Mouse (Mus musculus) limb, embryonic 14.5 days (tissue): ENCODE results near the gene Ccdc28a. TPM values are rescaled to one million over a fixed set of nuclear protein-coding genes. Genes with fewer than 3 reads are reported as not detected.
A peak's percentile ranks its signal among the peaks of the same experiment; 100 is the strongest.

Source experiments
- ATAC-seq: fragments of 200-750 bp; cut with Nextera tagmentation; 2 replicates; pipeline ENCODE4 v1.8.0; 2017; ENCODE audit warnings: low read depth, moderate number of reproducible peaks, moderate TSS enrichment; ENCODE audit not compliant: low FRiP score
- DNase-seq: peaks from one replicate; pipeline ENCODE4 v3.0.0-alpha.2; 2015; ENCODE audit warnings: low spot score
- H3K27ac ChIP-seq: fragments of 300-500 bp; sonication (generic); replicated peaks from 2 replicates; pipeline ENCODE4 v1.5.1; 2014; ENCODE audit warnings: low read depth, mild to moderate bottlenecking, low read length, moderate library complexity, mixed read lengths
- H3K27me3 ChIP-seq: fragments of 300-500 bp; sonication (generic); 2 replicates; pipeline ENCODE4 v1.6.1; 2014; ENCODE audit warnings: low read length, mixed read lengths; ENCODE audit not compliant: control insufficient read depth, insufficient read depth
- H3K36me3 ChIP-seq: fragments of 300-500 bp; sonication (generic); 2 replicates; pipeline ENCODE4 v1.6.1; 2014; ENCODE audit warnings: mild to moderate bottlenecking, low read length, moderate library complexity, mixed read lengths; ENCODE audit not compliant: control insufficient read depth, insufficient read depth
- H3K4me1 ChIP-seq: fragments of 300-500 bp; sonication (generic); 2 replicates; pipeline ENCODE4 v1.6.1; 2014; ENCODE audit warnings: antibody characterized with exemption, low read length, mixed read lengths; ENCODE audit not compliant: control insufficient read depth, insufficient read depth
- H3K4me2 ChIP-seq: fragments of 300-500 bp; sonication (generic); replicated peaks from 2 replicates; pipeline ENCODE4 v1.6.1; 2014; ENCODE audit warnings: low read depth, mild to moderate bottlenecking, low read length, moderate library complexity; ENCODE audit not compliant: severe bottlenecking
- H3K4me3 ChIP-seq: fragments of 300-500 bp; sonication (generic); replicated peaks from 2 replicates; pipeline ENCODE4 v1.5.1; 2014; ENCODE audit warnings: low read length
- H3K9ac ChIP-seq: fragments of 300-500 bp; sonication (generic); 2 replicates; pipeline ENCODE4 v1.6.1; 2014; ENCODE audit warnings: mild to moderate bottlenecking, low read depth, low read length, moderate library complexity; ENCODE audit not compliant: severe bottlenecking
- H3K9me3 ChIP-seq: fragments of 300-500 bp; sonication (generic); 2 replicates; pipeline ENCODE4 v1.6.1; 2016; ENCODE audit warnings: low read length; ENCODE audit not compliant: control insufficient read depth
- POLR2A ChIP-seq: fragments of 200-500 bp; IDR thresholded peaks from 2 replicates; pipeline ENCODE4 v1.8.0; 2012; ENCODE audit warnings: inconsistent platforms, mild to moderate bottlenecking, moderate library complexity, borderline replicate concordance; ENCODE audit not compliant: insufficient read depth, insufficient read length; ENCODE audit errors: extremely low read depth
- WGBS: fragments of 180-500 bp; shearing (Covaris S2); extraction: QIAGEN DNeasy Blood & Tissue Kit; methylation state at CpG from one replicate; pipeline ENCODE4 v1.1.7; 2014; 5-methylcytosine and 5-hydroxymethylcytosine counted together
- polyA plus RNA-seq, 2 experiments: library from polyadenylated mRNA; depleted of rRNA in 1 of 2; stranded (reverse) in 1 of 2; unstranded in 1 of 2; fragments of >200 nt; fragmentation: Nextera tagmentation in 1 of 2; extraction: Ambion mirVana in 1 of 2; gene quantifications; 2 replicates each; pipeline versions ENCODE4 v1.2.1 to v1.2.3; 2012 to 2014

Gene Ccdc28a
- polyA plus RNA-seq, 2 experiments = 14.6 to 20.6 TPM

DNA sequence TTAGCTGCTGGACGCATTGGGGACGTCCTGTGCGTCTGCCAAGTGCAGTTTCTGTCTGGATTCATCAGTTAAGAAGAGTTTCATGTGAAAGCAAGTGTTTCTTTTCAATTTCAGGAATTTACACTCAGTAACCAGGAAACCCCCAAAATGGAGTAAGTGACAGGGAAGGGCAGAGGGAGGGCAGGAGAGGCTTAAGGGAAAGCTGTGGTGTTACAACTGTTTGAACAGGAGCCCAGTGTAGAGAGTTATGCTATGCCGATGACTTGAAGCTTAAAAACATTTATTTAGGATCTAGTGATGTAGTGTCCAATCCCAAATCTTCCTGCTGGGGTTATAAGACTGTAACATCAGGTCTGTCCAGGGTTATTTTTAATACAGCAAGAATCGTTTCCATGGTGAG is 20.7 kb downstream of the Ccdc28a start:
- TF ChIP-seq POLR2A = no peak
- 80% methylated on average over 5 of the region's 5 CpGs for WGBS
- no peak overlapping the region for H3K27ac ChIP-seq
- no peaks in the 10 kb centered on the region for H3K27me3 ChIP-seq
- H3K4me2 ChIP-seq = no peak overlapping the region
- H3K36me3 ChIP-seq = no peaks in the 10 kb centered on the region
- no peaks in the 10 kb centered on the region for H3K9me3 ChIP-seq
- ATAC-seq (0 out of 2 replicates have a peak, but pooled peaks have one; percentile 23), DNase-seq (no peak)
- H3K4me1 ChIP-seq = peaks cover 4% of the 10 kb centered on the region; the same call in 1 of the 2 replicates
- no peak overlapping the region for H3K4me3 ChIP-seq
- no peak overlapping the region for H3K9ac ChIP-seq

DNA sequence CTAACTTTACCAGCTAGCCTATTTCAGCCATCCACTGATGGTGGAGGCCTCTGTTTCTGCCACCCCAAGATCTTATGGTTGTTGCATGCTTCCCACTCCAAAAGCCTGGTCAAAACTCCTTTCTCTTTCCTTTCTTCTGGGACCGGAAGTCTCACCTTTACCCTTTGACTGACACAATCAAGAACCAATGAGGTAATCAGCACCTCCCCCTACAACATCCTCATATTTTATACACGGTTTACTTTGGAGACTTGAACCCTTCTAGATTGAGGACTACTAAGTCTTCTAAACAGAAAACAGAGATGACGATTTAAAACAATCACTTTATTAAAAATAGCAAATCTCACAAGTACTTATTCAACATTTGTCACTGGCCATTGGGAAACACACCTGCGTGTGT is 21.4 kb downstream of the Ccdc28a start:
- no peak overlapping the region for H3K27ac ChIP-seq

DNA sequence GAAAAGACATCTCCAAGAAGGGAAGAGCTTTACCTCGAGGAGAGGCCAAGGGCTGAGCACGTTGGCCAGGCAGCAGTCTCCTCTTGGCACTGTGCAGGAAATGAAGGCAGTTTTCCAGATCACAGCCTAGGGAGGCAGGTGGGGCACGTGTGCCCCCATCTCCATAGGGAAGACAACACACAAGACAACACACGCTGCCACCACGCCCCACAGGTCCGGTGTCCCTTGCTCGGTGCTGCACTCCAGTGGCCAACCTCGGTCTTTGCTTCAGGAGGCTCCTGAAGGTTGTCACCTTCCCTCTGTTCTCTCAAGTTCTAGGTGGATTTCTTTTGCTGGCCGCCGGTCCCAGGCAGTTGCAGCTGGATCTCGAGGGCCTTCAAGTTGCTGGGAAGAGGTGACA is 24.1 kb downstream of the Ccdc28a start, which contains the start of gene Ect2l:
Ect2l (minus strand) TSS at position 165 of the 400 bp plus-strand sequence.
- DNase-seq (peak; percentile 57), ATAC-seq (no peak)
- 0 out of 2 replicates have a peak, but pooled peaks have one; percentile 15 for TF ChIP-seq POLR2A
- H3K4me1 ChIP-seq = peaks cover 4% of the 10 kb centered on the region; the same call in 1 of the 2 replicates
- H3K36me3 ChIP-seq = no peaks in the 10 kb centered on the region
- no peak within 1 kb of the TSS for H3K4me2 ChIP-seq
- H3K9me3 ChIP-seq = no peaks in the 10 kb centered on the region
- no peaks in the 10 kb centered on the region for H3K27me3 ChIP-seq
- no peak within 1 kb of the TSS for H3K9ac ChIP-seq
- WGBS = 8% methylated on average over 11 of the region's 11 CpGs
- no peak within 1 kb of the TSS for H3K4me3 ChIP-seq
- no peak within 1 kb of the TSS for H3K27ac ChIP-seq

More for the DNA sequence above, 21.4 kb downstream of the Ccdc28a start:
- no peak overlapping the region for H3K4me2 ChIP-seq
- H3K9me3 ChIP-seq = no peaks in the 10 kb centered on the region
- no peak for TF ChIP-seq POLR2A
- H3K27me3 ChIP-seq = no peaks in the 10 kb centered on the region
- ATAC-seq = no peak
- no peak overlapping the region for H3K9ac ChIP-seq
- 78% methylated on average over 4 of the region's 4 CpGs for WGBS
- DNase-seq = no peak
- H3K4me3 ChIP-seq = no peak overlapping the region
- peaks cover 4% of the 10 kb centered on the region; the same call in 1 of the 2 replicates for H3K4me1 ChIP-seq
- H3K36me3 ChIP-seq = no peaks in the 10 kb centered on the region

DNA sequence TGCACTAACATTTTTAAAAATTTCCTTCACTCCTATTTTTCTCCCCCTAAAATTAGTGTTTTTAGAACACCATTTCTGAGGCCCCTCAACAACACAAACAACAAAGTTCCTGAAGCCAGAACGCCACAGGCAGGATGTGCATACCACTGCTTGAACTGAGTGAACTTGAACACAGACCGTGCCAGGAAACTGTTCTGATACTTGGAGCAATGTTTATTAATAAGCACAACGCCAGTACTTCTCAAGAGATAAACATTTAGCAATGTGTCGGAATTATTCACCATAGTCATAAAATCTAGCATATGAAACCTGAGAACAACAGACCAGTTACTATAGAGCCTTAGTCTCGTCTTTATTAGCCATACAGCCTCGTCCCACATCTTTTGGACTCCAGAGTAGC is 24.7 kb downstream of the Ccdc28a start:
- Histone ChIP-seq H3K4me3 (no peak overlapping the region), H3K36me3 (no peaks in the 10 kb centered on the region), H3K4me2 (no peak overlapping the region), H3K9ac (no peak overlapping the region), H3K27me3 (no peaks in the 10 kb centered on the region), H3K27ac (no peak overlapping the region), H3K9me3 (no peaks in the 10 kb centered on the region), H3K4me1 (peaks cover 4% of the 10 kb centered on the region; the same call in 1 of the 2 replicates)
- no peak for ATAC-seq
- no peak for TF ChIP-seq POLR2A
- 55% methylated on average over 6 of the region's 6 CpGs for WGBS
- DNase-seq = no peak

DNA sequence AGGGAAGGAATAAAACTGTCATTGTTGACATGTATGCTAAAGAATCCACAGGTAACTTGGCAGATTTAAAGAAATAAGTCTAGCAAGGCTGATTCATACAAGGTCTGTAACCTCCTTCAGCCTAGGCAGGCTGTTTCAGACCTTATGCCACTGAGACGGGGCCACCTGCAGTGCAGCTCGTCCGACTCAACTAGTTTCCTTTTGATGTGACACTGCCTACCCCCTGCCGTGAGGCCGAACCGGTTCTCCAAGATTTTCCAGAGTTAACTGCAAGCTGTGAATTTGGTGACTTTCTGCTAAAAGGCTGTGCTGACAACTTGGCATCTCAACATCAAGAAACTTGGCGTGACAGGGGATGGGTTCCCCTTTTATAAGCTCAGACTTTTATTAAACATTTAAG is 30.7 kb downstream of the Ccdc28a start:
- no peak overlapping the region for H3K27ac ChIP-seq
- no peaks in the 10 kb centered on the region for H3K4me1 ChIP-seq
- TF ChIP-seq POLR2A = no peak
- no peaks in the 10 kb centered on the region for H3K27me3 ChIP-seq
- H3K4me2 ChIP-seq = no peak overlapping the region
- ATAC-seq (no peak), DNase-seq (no peak)
- no peaks in the 10 kb centered on the region for H3K9me3 ChIP-seq
- no peak overlapping the region for H3K9ac ChIP-seq
- H3K4me3 ChIP-seq = no peak overlapping the region
- H3K36me3 ChIP-seq = no peaks in the 10 kb centered on the region
- WGBS = 8% methylated on average over 7 of the region's 7 CpGs

DNA sequence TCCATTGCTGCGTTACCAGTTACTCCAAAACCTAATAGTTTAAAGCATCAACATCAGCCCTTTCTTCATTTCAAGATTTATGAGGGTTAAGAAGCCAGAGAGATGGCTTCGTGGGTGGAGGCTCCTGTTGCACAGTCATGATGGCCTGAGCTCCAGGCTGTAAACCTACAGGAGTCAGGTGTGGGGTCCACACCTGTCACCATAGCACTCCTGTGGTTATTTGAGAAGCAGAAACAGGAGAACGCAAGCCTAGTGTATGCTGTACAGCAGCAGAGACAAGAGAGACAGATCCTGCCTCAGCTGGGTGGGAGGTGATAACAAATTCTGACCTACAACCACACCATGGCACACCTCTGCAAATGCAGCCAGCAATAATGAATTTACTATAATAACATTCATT is 32.4 kb downstream of the Ccdc28a start:
- H3K36me3 ChIP-seq = no peaks in the 10 kb centered on the region
- DNase-seq = no peak
- H3K4me1 ChIP-seq = no peaks in the 10 kb centered on the region
- no peaks in the 10 kb centered on the region for H3K9me3 ChIP-seq
- TF ChIP-seq POLR2A = no peak
- H3K4me3 ChIP-seq = no peak overlapping the region
- no peak overlapping the region for H3K4me2 ChIP-seq
- no peaks in the 10 kb centered on the region for H3K27me3 ChIP-seq
- WGBS = 57% methylated on average over 3 of the region's 3 CpGs
- H3K9ac ChIP-seq = no peak overlapping the region
- H3K27ac ChIP-seq = no peak overlapping the region
- ATAC-seq = no peak
